Mouse (Mus musculus) heart, adult 9 months (tissue): ENCODE data around the gene Vash2.
A peak's percentile ranks its signal among the peaks of the same experiment; 100 is the strongest.
"Not testable (repeated sequence)": the region's sequence is repeated elsewhere in the genome, so short reads cannot be mapped to it uniquely, and the experiment has no call there.

ENCODE experiments used
- DNase-seq, 2 experiments: peaks; one replicate each; pipeline ENCODE4 v3.0.0; 2022; ENCODE audit warnings: low spot score in 2 of 2

Vash2 gene

GRCm38 (mm10) chr1:190927311-190927710, 51.8 kb downstream of the Vash2 start:
- no peak for DNase-seq

DNA sequence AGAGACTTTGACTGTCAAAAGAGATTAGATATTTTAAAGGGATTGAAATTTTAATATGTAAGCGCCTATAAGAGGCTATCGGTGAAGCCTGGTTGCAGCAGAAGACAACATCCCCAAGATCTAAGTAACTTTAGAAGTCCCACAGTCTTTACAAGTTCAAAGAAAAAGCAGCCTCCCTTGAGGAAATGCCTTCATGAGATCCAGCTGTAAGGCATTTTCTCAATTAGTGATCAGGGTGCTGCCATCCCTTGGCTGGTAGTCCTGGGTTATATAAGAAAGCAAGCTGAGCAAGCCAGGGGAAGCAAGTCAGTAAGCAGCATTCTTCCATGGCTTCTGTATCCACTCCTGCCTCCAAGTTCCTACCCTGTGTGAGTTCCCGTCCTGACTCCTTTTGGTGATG, 54.3 kb downstream of the Vash2 start, which contains the start of gene Angel2:
TSS of gene Angel2 (plus strand) at position 301 of the 400 bp plus-strand sequence.
- DNase-seq: not testable (repeated sequence)

- DNase-seq: no peak
These were observed 59.2 kb downstream of the Vash2 start for GRCm38 (mm10) chr1:190919725-190920469.

- no peak for DNase-seq
These were observed 60.2 kb downstream of the Vash2 start for GRCm38 (mm10) chr1:190918938-190919337.

DNA sequence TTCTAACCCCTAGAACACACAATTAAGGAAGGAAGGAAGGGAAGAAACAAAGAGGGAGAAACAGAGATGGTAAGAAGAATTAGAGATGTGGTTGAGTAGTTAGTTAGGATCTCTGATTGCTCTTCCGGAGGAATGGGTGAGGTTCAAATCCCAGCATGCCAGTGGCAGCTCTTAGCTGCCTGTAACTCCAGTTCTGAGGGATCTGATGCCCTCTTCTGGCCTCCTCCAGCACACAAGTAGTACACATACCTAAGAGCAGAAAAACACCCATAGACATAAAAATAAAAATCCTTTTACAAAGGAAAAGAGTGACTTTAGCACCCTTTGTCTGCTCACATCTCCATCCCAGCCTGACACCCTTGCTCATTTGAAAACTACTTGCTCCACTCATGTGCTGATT, 66.5 kb downstream of the Vash2 start:
- no peak for DNase-seq

DNA sequence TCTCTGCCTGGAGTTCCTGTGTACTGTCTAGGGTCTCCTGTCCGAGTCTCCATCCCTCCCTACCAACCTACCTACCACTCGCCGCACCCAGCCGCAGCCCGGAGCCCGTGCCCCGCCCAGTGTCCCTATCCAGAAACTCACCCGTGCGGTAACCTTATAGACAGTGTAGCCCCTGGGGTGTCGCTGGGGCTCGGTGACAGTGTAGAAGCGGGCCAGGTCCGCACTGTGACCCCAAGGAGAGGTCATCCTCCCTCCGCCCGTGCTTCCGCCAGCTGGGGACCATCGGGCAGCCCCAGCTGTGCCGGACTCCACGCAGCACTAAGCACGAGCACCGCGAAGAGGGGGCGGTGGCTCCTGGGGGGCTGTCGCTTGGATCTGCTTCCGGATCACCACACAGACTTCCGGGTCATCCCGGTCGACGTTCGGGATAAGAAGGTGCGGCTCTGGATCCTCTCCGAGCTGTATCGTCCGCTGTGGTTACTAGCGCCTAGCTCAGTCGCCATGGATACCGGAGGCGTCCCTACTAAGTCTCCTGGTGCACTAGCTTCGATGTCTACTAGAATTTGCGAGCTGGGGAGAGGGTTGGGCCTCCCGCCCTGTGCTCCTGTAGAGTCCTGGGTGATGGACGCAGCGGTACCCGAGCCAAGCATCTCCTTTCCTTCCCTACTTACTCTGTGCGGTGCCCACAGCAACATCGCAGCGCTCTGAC, 67.5 kb downstream of the Vash2 start, which contains the start of gene Rps6kc1:
TSS of gene Rps6kc1 (minus strand) at position 356 of the 709 bp plus-strand sequence.
- DNase-seq: peak; percentile 78 to 80

DNA sequence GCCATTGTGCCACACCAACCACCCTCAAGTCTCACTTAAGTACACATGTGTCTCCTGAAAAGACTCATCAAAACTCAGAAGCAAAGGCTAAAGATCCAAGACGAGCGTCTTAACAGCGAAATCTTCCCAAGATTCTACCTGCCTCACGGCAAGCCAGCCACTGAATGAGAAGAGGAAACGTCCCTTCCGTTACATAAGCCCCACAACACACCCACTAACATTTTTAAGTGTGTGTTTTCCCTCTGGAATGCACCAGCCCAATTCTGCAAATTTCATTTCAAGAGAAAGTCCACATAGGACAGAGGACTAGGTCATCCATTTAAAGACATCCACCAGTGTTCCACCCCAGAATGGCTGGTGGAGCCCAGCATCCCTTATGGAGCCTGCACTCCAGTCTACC, 68.3 kb downstream of the Vash2 start:
- DNase-seq: no peak

DNA sequence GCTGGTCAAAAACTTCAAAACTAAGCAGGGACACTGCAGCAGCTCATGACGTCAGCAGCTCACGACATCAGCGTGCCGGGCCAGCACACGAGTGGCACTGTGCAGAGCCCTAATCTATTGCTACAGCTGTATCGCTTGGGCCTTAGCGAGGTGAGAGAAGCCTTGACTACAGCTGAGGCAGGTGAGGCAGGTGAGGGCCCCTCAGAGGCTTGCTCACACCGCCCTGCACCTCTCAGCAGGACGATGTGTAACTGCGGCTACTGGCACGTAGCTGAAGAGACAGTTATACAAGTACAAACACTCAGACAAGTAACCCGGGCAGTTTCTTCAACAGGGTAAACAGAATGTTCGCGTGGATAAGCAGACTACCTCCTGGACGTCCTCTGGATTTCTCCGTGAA, 74.4 kb downstream of the Vash2 start:
- DNase-seq: no peak

DNA sequence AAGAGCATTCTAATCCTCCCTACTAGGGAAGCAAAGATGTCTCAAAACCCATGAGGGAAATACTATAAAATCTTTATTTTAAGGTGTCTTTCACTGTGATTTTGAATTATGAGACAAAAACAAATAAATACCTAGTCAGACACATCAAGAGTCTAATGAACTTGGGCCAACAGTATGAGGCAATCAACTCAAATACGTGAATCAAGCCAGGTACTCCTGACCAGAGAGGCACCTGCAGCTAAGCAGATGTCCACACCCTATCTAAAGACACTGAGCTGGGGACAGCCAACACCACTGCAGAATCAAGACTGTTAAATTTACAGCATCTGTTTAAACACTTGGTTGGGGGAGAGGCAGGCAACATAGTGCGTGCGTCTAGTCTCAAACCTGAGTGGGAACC, 75.0 kb downstream of the Vash2 start:
- DNase-seq: no peak

DNA sequence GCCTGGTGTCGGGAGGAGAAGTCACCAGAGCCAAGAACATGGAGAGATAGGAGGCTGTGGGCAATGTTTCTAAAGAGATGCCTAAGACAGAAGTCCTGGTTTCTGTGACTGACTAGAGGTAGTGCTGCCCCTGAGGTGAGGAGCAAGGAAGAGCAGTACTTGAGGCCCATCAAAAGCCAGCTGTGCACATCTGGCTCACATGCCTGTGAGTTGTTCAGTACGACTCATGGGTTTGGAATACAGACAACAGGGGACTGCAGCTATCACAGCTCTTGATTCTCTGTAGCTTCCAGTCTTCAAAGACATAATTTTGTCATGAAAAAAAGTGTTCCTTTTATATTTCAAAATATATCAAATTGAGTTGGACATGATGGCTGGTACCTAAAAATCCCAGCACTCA, 78.0 kb downstream of the Vash2 start:
- no peak for DNase-seq

GRCm38 (mm10) chr1:190898899-190899575, 80.1 kb downstream of the Vash2 start:
- DNase-seq: no peak

DNA sequence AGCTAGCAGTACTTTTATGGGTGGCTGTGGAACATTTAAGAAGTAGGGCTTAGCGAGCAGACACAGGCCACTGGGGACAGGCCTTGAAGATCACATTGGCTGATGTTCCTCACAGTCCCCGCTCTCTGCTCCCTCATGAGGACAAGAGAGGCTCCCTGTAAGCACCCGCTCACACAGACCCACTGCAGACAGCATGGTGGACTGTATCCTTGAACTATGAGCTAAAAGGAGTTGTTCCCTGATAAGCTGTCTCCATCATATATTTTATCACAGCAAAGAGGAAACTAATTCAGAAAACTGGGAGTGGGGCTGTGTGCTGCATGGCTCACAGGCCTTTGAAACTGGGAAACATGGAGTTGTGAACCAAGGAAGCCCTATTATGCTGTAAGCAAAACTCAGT, 80.9 kb downstream of the Vash2 start:
- no peak for DNase-seq
